Mouse (Mus musculus) retina, embryonic 14.5 days (tissue): ENCODE measurements at regions not wholly inside any gene's neighbourhood (a gene's known extent, or its start where the extent isn't known, plus 50 kb on each side); places are given as distances from the start of the nearest gene placed in this dataset.

Source experiments
- DNase-seq: peaks from one replicate; pipeline ENCODE4 v3.0.0-alpha.2; 2015; ENCODE audit warnings: low spot score

- DNase-seq: peak; percentile 29
These were observed 1035.2 kb upstream of the B3galt2 start for GRCm38 (mm10) chr1:142605224-142605623.

- DNase-seq: no peak
These were observed 1034.4 kb upstream of the B3galt2 start for GRCm38 (mm10) chr1:142606082-142606481.

GRCm38 (mm10) chr1:142621464-142621863, 1019.0 kb upstream of the B3galt2 start:
- no peak for DNase-seq

GRCm38 (mm10) chr1:142624303-142624702, 1016.2 kb upstream of the B3galt2 start:
- no peak for DNase-seq

- DNase-seq: no peak
These were observed 985.2 kb upstream of the B3galt2 start for GRCm38 (mm10) chr1:142655289-142655688.

- no peak for DNase-seq
These were observed 975.2 kb upstream of the B3galt2 start for GRCm38 (mm10) chr1:142665262-142665661.

- no peak for DNase-seq
These were observed 960.5 kb upstream of the B3galt2 start for GRCm38 (mm10) chr1:142679917-142680316.

GRCm38 (mm10) chr1:142688828-142689227, 951.6 kb upstream of the B3galt2 start:
- DNase-seq: no peak

- no peak for DNase-seq
These were observed 945.3 kb upstream of the B3galt2 start for GRCm38 (mm10) chr1:142695179-142695578.

- DNase-seq: no peak
These were observed 932.2 kb upstream of the B3galt2 start for GRCm38 (mm10) chr1:142708263-142708662.

- no peak for DNase-seq
These were observed 910.2 kb upstream of the B3galt2 start for GRCm38 (mm10) chr1:142730259-142730658.

- no peak for DNase-seq
These were observed 906.4 kb upstream of the B3galt2 start for GRCm38 (mm10) chr1:142734108-142734507.

- no peak for DNase-seq
These were observed 902.1 kb upstream of the B3galt2 start for GRCm38 (mm10) chr1:142738376-142738775.

- DNase-seq: peak; percentile 76
These were observed 898.2 kb upstream of the B3galt2 start for GRCm38 (mm10) chr1:142742307-142742706.

GRCm38 (mm10) chr1:142771010-142771409, 869.5 kb upstream of the B3galt2 start:
- no peak for DNase-seq
